Mouse (Mus musculus) large intestine, adult 2 months (tissue): ENCODE results near the gene Mid1. TPM values are rescaled to one million over a fixed set of nuclear protein-coding genes. Genes with fewer than 3 reads are reported as not detected.
"Not testable (repeated sequence)": the region's sequence is repeated elsewhere in the genome, so short reads cannot be mapped to it uniquely, and the experiment has no call there.

ENCODE experiments used
- DNase-seq: peaks from one replicate; pipeline ENCODE4 v3.0.0-alpha.2; 2012; ENCODE audit warnings: low read depth, low spot score
- WGBS: fragments of 180-500 bp; shearing (Covaris S2); methylation state at CpG from one replicate; pipeline ENCODE4 v1.1.7; 2018; 5-methylcytosine and 5-hydroxymethylcytosine counted together
- polyA plus RNA-seq: library from polyadenylated mRNA; depleted of rRNA; stranded (reverse); fragments of >200 nt; gene quantifications from 2 replicates; pipeline ENCODE4 v1.2.3, GENCODE M21; 2012

Mid1 gene
- polyA plus RNA-seq, 1 experiment: 5.1 TPM

DNA sequence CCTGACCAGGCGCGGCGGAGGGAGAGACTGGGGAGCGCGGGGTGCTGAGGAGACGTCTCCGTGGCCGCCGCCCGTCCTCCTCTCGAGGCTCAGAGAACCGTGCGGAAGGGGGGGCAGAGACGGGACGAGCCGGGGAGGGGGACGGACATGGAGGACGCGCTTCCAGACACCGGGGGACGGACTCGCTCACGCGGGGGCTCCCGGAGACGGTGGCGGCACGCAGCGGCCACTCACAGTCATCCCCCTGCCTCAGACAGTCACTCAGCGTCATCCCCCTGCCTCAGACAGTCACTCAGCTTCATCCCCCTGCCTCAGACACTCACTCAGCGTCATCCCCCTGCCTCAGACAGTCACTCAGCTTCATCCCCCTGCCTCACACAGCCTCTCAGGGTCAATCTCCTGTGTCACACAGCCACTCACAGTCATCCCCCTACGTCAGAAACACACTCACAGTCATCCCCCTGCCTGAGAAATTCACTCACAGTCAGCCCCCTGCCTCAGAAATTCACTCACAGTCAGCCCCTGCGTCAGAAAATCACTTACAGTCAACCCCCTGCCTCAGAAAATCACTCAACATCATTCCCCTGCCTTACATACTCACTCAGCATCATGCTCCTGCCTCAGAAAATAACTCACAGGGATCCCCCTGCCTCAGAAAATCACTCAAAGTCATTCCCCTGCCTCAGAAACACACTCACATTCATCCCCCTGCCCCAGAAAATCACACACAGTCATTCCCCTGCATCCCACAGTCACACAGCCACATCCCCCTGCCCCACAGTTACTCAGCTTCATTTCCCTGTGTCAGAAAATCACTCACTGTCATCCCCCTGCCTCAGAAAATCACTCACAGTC, 309.2 kb downstream of the Mid1 start:
- DNase-seq: not testable (repeated sequence)
- 33% methylated on average over 3 of the region's 33 CpGs for WGBS

DNA sequence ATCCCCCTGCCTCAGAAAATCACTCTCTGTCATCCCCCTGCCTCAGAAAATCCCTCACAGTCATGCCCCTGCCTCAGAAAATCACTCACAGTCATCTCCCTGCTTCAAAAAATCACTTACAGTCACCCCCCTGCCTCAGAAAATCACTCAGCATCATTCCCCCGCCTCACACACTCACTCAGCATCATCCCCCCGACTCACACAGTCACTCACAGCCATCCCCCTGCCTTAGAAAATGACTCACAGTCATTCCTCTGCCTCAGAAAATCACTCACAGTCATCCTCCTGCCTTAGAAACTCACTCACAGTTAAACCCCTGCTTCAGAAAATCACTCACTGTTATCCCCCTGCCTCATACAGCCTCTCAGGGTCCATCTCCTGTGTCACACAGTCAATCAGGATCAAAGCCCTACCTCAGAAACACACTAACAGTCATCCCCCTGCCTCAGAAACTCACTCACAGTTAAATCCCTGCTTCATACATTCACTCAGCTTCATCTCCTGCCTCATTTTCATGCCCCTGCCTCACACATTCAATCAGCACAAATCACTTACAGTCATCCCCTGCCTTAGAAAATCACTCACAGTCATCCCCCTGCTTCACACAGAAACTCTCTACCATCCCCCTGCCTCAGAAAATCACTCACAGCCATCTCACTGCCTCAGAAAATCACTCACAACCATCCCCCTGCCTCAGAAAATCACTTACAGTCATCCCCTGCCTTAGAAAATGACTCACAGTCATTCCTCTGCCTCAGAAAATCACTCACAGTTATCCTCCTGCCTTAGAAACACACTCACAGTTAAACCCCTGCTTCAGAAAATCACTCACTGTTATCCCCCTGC, 310.1 kb downstream of the Mid1 start:
- not testable (repeated sequence) for DNase-seq
- WGBS: 20% methylated on average over 2 of the region's 2 CpGs

DNA sequence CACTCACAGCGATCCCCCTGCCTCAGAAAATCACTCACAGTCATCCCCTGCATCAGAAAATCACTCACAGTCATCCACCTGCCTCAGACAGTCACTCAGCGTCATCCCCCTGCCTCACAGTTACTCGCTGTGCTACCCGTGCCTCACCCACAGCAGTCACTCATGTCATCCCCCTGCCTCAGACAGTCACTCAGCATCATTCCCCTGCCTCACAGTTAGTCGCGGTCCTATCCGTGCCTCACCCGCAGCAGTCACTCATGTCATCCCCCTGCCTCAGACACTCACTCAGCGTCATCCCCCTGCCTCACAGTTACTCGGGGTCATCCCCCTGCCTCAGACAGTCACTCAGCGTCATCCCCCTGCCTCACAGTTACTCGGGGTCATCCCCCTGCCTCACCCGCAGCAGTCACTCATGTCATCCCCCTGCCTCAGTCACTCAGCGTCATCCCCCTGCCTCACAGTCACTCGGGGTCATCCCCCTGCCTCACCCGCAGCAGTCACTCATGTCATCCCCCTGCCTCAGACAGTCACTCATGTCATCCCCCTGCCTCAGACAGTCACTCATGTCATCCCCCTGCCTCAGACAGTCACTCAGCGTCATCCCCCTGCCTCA, 311.0 kb downstream of the Mid1 start:
- WGBS: no CpG with 5 or more reads among the region's 17 CpGs
- DNase-seq: not testable (repeated sequence)

DNA sequence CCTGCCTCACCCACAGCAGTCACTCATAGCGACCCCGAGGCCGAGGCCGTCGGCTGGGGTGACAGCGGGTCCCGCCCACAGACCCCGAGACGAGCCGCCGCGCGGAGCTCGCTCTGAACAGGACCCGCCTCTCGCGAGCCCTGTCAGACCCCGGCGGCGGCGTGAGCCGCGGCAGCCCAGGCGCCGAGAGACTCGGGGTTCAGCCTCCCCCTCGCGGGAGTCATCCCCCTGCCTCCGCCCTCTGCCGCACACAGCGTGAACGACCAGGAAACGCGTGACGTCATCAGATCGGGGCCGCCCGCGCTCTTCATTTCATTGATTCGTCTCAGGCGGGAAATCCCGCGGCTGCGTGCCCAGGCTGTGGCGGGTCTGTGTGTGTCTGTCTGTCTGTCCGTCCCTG, 311.9 kb downstream of the Mid1 start:
- DNase-seq: not testable (repeated sequence)
- no CpG with 5 or more reads among the region's 46 CpGs for WGBS

DNA sequence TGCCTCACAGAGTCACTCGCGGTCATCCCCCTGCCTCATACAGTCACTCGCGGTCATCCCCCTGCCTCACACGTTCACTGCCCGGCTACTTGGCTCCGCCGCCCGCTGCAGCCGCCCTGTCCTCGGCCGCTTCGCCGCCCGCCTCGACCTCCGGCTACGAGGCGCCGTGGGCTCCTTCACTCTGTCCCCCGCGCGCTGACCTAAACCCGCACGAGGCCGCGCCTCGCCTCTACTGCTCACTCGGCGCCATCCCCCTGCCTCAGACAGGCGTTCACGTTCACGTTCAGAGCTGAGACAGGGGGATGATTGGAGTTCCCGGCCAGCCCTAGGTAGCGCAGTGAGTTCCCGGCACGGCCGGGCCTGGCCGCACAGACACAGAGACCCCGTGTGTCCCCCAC, 312.5 kb downstream of the Mid1 start:
- 21% methylated on average over 36 of the region's 40 CpGs for WGBS
- not testable (repeated sequence) for DNase-seq

DNA sequence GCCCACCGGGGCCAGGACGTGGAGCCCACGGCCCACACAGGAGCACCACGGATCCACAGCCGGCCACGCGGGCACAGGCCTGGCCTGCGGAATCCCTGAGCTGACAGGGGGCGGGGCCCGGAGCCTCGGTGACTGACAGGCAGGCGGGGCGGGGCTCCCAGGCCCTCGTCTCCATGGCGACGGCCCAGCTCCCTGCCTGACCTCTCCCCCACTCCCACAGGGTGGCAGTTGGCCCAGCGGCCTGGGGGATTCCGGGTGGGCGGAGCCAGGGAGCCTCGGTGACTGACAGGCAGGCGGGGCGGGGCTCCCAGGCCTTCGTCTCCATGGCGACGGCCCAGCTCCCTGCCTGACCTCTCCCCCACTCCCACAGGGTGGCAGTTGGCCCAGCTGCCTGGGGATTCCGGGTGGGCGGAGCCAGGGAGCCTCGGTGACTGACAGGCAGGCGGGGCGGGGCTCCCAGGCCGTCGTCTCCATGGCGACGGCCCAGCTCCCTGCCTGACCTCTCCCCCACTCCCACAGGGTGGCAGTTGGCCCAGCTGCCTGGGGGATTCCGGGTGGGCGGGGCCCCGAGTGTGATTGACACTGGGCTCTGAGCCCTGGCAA, 313.0 kb downstream of the Mid1 start:
- 8% methylated on average over 15 of the region's 37 CpGs for WGBS
- DNase-seq: peak; percentile 100

DNA sequence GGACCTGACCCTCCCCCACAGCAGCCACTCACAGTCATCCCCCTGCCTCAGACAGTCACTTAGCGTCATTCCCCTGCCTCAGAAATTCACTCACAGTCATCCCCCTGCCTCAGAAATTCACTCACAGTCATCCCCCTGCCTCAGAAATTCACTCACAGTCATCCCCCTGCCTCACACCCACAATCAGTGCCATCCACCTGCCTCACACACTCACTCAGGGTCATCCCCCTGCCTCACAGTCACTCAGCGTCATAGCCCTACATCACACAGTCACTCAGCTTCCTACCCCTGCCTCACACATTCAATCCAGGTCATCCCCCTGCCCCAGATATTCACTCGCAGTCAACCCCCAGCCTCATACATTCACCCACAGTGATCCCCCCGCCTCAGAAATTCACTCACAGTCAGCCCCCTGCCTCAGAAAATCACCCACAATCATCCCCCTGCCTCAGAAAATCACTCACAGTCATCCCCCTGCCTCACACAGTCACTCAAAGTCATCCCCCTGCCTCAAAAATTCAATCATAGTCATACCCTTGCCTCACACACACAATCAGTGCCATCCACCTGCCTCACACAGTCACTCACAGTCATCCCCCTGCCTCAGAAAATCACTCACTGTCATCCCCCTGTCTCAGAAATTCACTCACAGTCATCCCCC, 313.7 kb downstream of the Mid1 start:
- 10% methylated on average over 2 of the region's 4 CpGs for WGBS
- DNase-seq: not testable (repeated sequence)

DNA sequence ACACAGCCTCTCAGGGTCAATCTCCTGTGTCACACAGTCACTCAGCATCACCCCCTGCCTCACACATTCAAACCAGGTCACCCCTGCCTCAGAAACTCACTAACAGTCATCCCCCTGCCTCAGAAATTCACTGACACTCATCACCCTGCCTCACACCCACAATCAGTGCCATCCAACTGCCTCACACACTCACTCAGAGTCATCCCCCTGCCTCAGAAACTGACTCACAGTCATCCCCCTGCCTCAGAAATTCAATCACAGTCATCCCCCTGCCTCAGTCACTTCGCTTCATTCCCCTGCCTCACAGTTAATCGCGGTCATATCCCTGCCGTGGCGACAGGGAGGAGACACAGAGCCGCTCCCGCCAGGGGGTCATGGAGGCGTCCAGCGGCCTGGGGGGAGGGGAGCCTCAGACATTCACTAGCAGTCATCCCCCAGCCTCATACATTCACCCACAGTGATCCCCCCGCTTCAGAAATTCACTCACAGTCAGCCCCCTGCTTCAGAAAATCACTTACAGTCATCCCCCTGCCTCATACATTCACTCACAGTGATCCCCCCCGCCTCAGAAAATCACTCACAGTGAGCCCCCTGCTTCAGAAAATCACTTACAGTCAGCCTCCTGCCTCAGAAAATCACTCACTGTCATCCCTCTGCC, 314.4 kb downstream of the Mid1 start:
- WGBS: 35% methylated on average over 10 of the region's 11 CpGs
- DNase-seq: not testable (repeated sequence)

DNA sequence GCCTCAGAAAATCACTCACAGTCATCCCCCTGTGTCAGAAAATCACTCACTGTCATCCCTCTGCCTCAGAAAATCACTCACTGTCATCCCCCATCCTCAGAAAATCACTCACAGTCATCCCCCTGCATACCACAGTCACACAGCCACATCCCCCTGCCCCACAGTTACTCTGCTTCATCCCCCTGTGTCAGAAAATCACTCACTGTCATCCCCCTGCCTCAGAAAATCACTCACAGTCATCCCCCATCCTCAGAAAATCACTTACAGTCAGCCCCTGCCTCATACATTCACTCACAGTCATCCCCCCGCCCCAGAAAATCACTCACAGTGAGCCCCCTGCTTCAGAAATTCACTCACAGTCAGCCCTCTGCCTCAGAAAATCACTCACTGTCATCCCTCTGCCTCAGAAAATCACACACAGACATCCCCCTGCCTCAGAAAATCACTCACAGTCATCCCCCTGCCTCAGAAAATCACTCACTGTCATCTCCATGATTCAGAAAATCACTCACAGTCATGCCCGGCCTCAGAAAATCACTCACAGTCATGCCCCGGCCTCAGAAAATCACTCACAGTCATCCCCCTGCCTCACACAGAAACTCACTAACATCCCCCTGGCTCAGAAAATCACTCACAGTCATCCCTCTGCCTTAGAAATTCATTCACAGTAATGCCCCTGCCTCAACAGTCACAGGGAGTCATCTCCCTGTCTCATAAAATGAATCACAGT, 315.1 kb downstream of the Mid1 start:
- no CpG with 5 or more reads among the region's 3 CpGs for WGBS

DNA sequence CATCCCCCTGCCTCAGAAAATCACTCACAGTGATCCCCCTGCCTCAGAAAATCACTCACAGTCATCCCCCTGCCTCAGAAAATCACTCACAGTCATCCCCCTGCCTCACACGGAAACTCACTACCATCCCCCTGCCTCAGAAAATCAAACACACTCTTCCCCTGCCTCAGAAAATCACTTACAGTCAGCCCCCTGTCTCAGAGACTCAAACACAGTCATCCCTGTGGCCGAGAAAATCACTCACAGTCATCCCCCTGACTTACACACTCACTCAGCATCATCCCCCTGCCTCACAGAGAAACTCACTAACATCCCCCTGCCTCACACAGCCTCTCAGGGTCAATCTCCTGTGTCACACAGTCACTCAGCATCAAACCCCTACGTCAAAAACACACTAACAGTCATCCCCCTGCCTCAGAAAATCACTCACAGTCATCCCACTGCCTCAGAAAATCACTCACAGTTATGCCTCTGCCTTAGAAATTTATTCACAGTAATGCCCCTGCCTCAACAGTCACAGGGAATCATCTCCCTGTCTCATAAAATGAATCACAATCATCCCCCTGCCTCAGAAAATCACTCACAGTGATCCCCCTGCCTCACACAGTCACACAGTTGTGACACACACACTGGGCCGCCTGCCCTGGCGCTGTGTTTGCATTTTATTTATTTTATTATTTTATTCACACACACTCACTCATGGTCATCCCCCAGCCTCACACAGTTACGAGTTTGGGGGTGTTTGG, 315.8 kb downstream of the Mid1 start:
- WGBS: 39% methylated on average over 6 of the region's 6 CpGs
- not testable (repeated sequence) for DNase-seq

More for the DNA sequence above, 315.1 kb downstream of the Mid1 start:
- DNase-seq: not testable (repeated sequence)

DNA sequence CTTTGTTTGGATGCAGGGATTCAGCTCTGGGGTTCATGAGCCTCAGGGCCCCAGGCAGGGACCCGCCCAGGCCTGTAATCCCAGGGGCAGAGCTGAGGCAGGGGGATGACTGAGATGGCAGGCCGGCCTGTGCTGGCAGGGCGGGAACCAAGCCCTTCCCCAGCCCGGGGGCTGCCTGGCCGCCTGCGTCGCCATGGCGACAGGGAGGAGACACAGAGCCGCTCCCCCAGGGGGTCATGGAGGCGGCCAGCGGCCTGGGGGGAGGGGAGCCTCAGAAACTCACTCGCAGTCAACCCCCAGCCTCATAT, 316.3 kb downstream of the Mid1 start:
- DNase-seq: not testable (repeated sequence)
- 49% methylated on average over 12 of the region's 12 CpGs for WGBS

DNA sequence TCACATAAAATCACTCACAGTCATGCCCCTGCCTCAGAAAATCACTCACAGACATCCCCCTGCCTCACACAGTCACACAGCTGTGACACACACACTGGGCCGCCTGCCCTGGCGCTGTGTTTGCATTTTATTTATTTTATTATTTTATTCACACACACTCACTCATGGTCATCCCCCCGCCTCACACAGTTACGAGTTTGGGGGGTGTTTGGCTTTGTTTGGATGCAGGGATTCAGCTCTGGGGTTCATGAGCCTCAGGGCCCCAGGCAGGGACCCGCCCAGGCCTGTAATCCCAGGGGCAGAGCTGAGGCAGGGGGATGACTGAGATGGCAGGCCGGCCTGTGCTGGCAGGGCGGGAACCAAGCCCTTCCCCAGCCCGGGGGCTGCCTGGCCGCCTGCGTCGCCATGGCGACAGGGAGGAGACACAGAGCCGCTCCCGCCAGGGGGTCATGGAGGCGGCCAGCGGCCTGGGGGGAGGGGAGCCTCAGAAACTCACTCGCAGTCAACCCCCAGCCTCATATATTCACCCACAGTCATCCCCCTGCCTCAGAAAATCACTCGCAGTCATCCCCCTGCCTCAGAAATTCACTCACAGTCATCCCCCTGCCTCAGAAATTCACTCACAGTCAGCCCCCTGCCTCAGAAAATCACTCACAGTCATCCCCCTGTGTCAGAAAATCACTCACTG, 317.7 kb downstream of the Mid1 start:
- DNase-seq: not testable (repeated sequence)
- WGBS: 34% methylated on average over 17 of the region's 18 CpGs

DNA sequence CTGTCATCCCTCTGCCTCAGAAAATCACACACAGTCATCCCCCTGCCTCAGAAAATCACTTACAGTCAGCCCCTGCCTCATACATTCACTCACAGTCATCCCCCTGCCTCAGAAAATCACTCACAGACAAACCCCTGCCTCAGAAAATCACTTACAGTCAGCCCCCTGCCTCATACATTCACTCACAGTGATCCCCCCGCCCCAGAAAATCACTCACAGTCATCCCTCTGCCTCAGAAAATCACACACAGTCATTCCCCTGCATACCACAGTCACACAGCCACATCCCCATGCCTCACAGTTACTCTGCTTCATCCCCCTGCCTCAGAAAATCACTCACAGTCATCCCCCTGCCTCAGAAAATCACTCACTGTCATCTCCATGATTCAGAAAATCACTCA, 318.5 kb downstream of the Mid1 start:
- not testable (repeated sequence) for DNase-seq
- WGBS: 39% methylated on average over 1 of the region's 1 CpGs

DNA sequence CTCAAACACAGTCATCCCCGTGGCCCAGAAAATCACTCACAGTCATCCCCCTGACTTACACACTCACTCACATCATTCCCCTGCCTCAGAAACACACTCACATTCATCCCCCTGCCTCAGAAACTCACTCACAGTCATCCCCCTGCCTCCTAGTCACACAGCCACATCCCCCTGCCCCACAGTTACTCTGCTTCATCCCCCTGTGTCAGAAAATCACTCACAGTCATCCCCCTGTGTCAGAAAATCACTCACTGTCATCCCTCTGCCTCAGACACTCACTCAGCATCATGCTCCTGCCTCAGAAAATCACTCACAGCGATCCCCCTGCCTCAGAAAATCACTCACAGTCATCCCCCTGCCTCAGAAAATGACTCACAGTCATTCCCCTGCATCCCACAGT, 319.2 kb downstream of the Mid1 start:
- 52% methylated on average over 2 of the region's 2 CpGs for WGBS
- not testable (repeated sequence) for DNase-seq

DNA sequence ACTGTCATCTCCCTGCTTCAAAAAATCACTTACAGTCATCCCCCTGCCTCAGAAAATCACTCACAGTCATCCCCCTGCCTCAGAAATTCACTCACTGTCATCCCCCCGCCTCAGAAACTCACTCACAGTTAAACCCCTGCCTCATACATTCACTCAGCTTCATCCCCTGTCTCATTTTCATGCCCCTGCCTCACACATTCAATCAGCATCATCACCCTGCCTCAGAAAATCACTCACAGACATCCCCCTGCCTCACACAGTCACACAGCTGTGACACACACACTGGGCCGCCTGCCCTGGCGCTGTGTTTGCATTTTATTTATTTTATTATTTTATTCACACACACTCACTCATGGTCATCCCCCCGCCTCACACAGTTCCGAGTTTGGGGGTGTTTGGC, 319.8 kb downstream of the Mid1 start:
- 23% methylated on average over 5 of the region's 5 CpGs for WGBS
- DNase-seq: not testable (repeated sequence)

DNA sequence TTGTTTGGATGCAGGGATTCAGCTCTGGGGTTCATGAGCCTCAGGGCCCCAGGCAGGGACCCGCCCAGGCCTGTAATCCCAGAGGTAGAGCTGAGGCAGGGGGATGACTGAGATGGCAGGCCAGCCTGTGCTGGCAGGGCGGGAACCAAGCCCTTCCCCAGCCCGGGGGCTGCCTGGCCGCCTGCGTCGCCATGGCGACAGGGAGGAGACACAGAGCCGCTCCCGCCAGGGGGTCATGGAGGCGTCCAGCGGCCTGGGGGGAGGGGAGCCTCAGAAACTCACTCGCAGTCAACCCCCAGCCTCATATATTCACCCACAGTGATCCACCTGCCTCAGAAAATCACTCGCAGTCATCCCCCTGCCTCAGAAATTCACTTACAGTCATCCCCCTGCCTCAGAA, 320.2 kb downstream of the Mid1 start:
- not testable (repeated sequence) for DNase-seq

DNA sequence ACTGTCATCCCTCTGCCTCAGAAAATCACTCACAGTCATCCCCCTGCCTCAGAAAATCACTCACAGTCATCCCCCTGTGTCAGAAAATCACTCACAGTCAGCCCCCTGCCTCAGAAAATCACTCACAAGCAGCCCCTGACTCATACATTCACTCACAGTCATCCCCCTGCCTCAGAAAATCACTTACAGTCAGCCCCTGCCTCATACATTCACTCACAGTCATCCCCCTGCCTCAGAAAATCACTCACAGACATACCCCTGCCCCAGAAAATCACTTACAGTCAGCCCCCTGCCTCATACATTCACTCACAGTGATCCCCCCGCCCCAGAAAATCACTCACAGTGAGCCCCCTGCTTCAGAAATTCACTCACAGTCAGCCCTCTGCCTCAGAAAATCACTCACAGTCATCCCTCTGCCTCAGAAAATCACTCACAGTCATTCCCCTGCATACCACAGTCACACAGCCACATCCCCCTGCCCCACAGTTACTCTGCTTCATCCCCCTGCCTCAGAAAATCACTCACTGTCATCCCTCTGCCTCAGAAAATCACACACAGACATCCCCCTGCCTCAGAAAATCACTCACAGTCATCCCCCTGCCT, 320.8 kb downstream of the Mid1 start:
- not testable (repeated sequence) for DNase-seq
- 53% methylated on average over 1 of the region's 1 CpGs for WGBS

More for the DNA sequence above, 320.2 kb downstream of the Mid1 start:
- WGBS: 22% methylated on average over 13 of the region's 13 CpGs
